Mouse (Mus musculus) lung, embryonic 15.5 days (tissue): ENCODE measurements around the gene Mst1r. TPM values are rescaled to one million over a fixed set of nuclear protein-coding genes. Genes with fewer than 3 reads are reported as not detected.
A peak's percentile ranks its signal among the peaks of the same experiment; 100 is the strongest.

Source experiments
- ATAC-seq: fragments of 200-750 bp; cut with Nextera tagmentation; 2 replicates; pipeline ENCODE4 v1.8.0; 2017; ENCODE audit warnings: moderate number of reproducible peaks, borderline replicate concordance; ENCODE audit not compliant: low FRiP score, low TSS enrichment; ENCODE audit errors: extremely low read depth
- H3K27ac ChIP-seq: fragments of 300-500 bp; sonication (generic); 2 replicates; pipeline ENCODE4 v1.5.1; 2015; ENCODE audit warnings: moderate library complexity, mild to moderate bottlenecking, inconsistent platforms
- H3K27me3 ChIP-seq: fragments of 300-500 bp; sonication (generic); 2 replicates; pipeline ENCODE4 v1.6.1; 2015; ENCODE audit warnings: inconsistent platforms
- H3K36me3 ChIP-seq: fragments of 300-500 bp; sonication (generic); 2 replicates; pipeline ENCODE4 v1.6.1; 2015; ENCODE audit warnings: inconsistent platforms
- H3K4me1 ChIP-seq: fragments of 300-500 bp; sonication (generic); 2 replicates; pipeline ENCODE4 v1.6.1; 2015; ENCODE audit warnings: inconsistent platforms
- H3K4me2 ChIP-seq: fragments of 300-500 bp; sonication (generic); 2 replicates; pipeline ENCODE4 v1.6.1; 2015; ENCODE audit warnings: inconsistent platforms, mild to moderate bottlenecking, moderate library complexity
- H3K4me3 ChIP-seq: fragments of 300-500 bp; sonication (generic); 2 replicates; pipeline ENCODE4 v1.5.1; 2015; ENCODE audit warnings: mild to moderate bottlenecking, inconsistent platforms
- H3K9ac ChIP-seq: fragments of 300-500 bp; sonication (generic); 2 replicates; pipeline ENCODE4 v1.6.1; 2015; ENCODE audit warnings: inconsistent platforms
- H3K9me3 ChIP-seq: fragments of 300-500 bp; sonication (generic); 2 replicates; pipeline ENCODE4 v1.6.1; 2016; ENCODE audit warnings: inconsistent platforms
- WGBS: fragments of 180-500 bp; shearing (Covaris S2); methylation state at CpG from one replicate; pipeline ENCODE4 v1.1.7; 2015; 5-methylcytosine and 5-hydroxymethylcytosine counted together
- polyA plus RNA-seq: library from polyadenylated mRNA; unstranded; fragments of >200 nt; fragmentation: Nextera tagmentation; extraction: Ambion mirVana; gene quantifications from 2 replicates; pipeline ENCODE4 v1.2.1, GENCODE M21; 2015

Mst1r gene
- polyA plus RNA-seq, 1 experiment from 2014 or later: 4.4 TPM

DNA sequence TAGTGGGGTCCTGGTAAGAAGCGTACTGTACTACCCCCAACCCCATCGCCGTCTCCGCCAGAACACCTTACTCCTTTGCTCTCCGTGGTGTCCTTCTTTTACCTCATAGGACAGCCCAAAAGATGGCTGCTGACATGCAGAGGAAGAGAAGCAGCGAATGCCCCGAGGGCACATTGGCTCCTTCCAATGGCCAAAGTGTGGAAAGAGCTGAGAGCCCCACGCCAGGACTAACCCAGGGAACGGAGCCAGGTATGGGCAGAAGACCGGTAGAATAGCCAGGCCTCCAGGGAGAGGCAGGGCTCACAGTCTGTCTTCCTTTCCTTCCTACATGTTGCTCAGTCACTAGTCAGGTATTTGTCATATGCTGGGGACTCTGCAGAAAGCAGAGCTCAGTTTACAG, 8.1 kb upstream of the Mst1r start:
- WGBS: 85% methylated on average over 10 of the region's 10 CpGs
- H3K9ac ChIP-seq: no peak overlapping the region
- H3K4me3 ChIP-seq: no peak overlapping the region
- H3K27ac ChIP-seq: no peak overlapping the region
- no peaks in the 10 kb centered on the region for H3K9me3 ChIP-seq
- H3K27me3 ChIP-seq: peaks cover 12% of the 10 kb centered on the region; the same call in 1 of the 2 replicates
- no peaks in the 10 kb centered on the region for H3K4me1 ChIP-seq
- ATAC-seq: no peak
- no peaks in the 10 kb centered on the region; the same call in 1 of the 2 replicates for H3K36me3 ChIP-seq
- H3K4me2 ChIP-seq: no peak overlapping the region

DNA sequence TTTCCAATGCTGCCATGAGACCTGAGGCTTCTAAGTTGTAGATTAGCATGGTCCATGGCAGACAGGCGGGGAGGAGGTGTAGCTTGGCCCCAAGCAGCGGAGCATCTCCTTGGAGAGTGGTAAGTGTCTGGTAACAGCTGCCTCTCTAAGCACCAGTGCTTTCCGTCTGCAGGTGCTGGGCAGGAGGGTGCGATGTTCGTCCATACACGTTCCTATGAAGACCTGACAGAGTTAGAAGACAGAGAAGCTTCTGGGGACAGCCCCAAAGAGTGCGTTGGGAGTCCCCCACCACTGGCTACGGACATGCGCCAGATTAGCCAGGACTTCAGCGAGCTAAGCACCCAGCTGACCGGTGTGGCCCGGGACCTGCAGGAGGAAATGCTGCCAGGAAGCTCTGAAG, 6.8 kb upstream of the Mst1r start:
- no peak for ATAC-seq
- H3K4me1 ChIP-seq: 0 out of 2 replicates have a peak, but pooled peaks cover under 1% of the 10 kb centered on the region
- H3K4me2 ChIP-seq: no peak overlapping the region
- WGBS: 80% methylated on average over 12 of the region's 12 CpGs
- no peaks in the 10 kb centered on the region for H3K9me3 ChIP-seq
- H3K27ac ChIP-seq: no peak overlapping the region
- no peaks in the 10 kb centered on the region; the same call in 1 of the 2 replicates for H3K36me3 ChIP-seq
- no peak overlapping the region for H3K9ac ChIP-seq
- H3K27me3 ChIP-seq: peaks cover 12% of the 10 kb centered on the region; the same call in 1 of the 2 replicates
- H3K4me3 ChIP-seq: no peak overlapping the region

DNA sequence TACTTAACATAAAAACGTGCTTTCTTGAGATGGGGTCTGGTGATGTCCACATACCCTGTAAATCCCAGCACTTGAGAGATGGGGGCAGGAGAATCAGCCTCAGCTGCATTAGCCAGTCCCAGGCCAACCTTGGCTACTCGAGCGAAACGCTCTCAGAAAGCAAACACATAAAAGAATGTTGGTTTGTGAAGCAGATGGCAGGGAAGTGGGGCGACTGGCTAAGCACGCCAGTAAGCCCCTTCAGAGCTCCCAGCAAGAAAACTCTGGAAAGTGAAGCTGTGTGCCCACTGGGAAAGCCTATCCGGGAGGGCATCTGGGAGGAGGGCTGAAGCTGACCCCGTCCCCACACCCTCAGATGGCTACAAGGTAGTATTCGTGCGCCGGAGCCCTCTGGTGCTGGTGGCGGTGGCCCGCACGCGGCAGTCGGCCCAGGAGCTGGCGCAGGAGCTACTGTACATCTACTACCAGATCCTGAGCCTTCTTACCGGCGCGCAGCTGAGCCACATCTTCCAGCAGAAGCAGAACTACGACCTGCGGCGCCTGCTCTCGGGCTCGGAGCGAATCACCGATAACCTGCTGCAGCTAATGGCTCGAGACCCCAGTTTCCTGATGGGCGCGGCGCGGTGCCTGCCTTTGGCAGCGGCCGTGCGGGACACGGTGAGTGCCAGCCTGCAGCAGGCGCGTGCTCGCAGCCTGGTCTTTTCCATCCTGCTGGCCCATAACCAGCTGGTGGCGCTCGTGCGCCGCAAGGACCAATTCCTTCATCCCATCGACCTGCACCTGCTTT, 5.6 kb upstream of the Mst1r start:
- Histone ChIP-seq H3K4me2 (peak overlapping the region; percentile 59), H3K27ac (no peak overlapping the region), H3K9me3 (no peaks in the 10 kb centered on the region), H3K27me3 (peaks cover 12% of the 10 kb centered on the region; the same call in 1 of the 2 replicates), H3K9ac (peak overlapping the region; percentile 15), H3K4me3 (peak overlapping the region; percentile 27), H3K4me1 (peaks cover 6% of the 10 kb centered on the region), H3K36me3 (no peaks in the 10 kb centered on the region; the same call in 1 of the 2 replicates)
- 0 out of 2 replicates have a peak, but pooled peaks have one; percentile 19 for ATAC-seq
- 9% methylated on average over 44 of the region's 44 CpGs for WGBS

- Histone ChIP-seq H3K9me3 (no peaks in the 10 kb centered on the region), H3K27ac (no peak overlapping the region), H3K4me2 (peak overlapping the region; percentile 59), H3K27me3 (peaks cover 12% of the 10 kb centered on the region; the same call in 1 of the 2 replicates), H3K9ac (no peak overlapping the region), H3K36me3 (no peaks in the 10 kb centered on the region; the same call in 1 of the 2 replicates), H3K4me3 (peak overlapping the region; percentile 27; the same call in 1 of the 2 replicates), H3K4me1 (peaks cover 11% of the 10 kb centered on the region)
- 20% methylated on average over 17 of the region's 17 CpGs for WGBS
- no peak for ATAC-seq
These were observed 5.1 kb upstream of the Mst1r start for GRCm38 (mm10) chr9:107901627-107901914.

DNA sequence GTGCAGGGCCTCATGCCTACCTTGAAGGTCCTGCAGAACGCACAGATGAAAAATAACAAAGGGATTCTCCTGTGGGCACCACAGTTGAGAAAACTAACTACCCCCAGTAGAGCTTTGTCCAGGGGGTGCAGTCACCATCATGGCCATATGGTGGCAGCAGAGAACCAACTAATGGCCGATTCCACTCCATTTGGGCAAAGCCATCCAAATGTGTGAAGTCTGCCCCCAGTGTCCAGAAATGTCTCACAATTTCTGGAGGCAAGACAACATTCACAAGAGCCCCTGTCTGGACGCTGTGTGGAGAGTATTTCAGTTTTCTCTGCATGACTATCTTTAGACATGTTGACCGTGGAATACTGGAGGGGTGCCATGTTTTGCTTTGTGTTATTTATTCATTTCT, 1.9 kb upstream of the Mst1r start:
- 1% methylated on average over 4 of the region's 4 CpGs for WGBS
- Histone ChIP-seq H3K27ac (peak overlapping the region; percentile 47; the same call in 1 of the 2 replicates), H3K4me2 (no peak overlapping the region), H3K27me3 (peaks cover 22% of the 10 kb centered on the region), H3K36me3 (no peaks in the 10 kb centered on the region), H3K9me3 (no peaks in the 10 kb centered on the region), H3K4me3 (no peak overlapping the region), H3K4me1 (peaks cover 37% of the 10 kb centered on the region), H3K9ac (no peak overlapping the region)
- peak; percentile 19; the same call in 1 of the 2 replicates for ATAC-seq

DNA sequence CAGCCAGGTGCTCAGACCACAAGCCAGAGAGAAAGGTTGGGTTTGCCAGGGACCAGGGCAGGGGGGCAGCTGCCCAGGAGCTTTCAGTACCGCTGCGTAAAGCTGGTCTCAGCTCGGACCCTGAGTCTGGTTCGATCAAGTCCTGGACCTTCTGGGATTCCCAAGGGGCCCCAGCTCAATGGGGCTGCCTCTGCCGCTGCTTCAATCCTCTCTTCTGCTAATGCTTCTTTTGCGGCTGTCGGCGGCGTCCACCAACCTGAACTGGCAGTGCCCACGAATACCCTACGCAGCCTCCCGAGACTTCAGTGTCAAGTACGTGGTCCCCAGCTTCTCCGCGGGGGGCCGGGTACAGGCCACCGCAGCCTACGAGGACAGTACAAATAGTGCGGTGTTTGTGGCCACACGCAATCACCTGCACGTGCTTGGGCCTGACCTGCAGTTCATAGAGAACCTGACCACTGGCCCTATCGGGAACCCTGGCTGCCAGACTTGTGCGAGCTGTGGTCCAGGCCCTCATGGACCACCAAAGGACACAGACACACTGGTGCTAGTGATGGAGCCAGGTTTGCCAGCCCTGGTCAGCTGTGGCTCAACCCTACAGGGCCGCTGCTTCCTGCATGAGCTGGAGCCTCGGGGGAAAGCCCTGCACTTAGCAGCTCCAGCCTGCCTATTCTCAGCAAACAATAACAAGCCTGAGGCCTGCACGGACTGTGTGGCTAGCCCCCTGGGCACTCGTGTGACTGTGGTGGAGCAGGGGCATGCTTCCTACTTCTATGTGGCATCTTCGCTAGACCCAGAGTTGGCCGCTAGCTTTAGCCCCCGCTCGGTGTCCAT, 511 bp downstream of the Mst1r start:
- Histone ChIP-seq H3K36me3 (no peaks in the 10 kb centered on the region), H3K4me2 (peak overlapping the region; percentile 87), H3K27me3 (peaks cover 10% of the 10 kb centered on the region), H3K27ac (0 out of 2 replicates have a peak overlapping the region, but pooled peaks have one; percentile 45), H3K9ac (peak overlapping the region; percentile 37), H3K9me3 (no peaks in the 10 kb centered on the region), H3K4me1 (peaks cover 43% of the 10 kb centered on the region), H3K4me3 (peak overlapping the region; percentile 46)
- 45% methylated on average over 31 of the region's 31 CpGs for WGBS
- no peak for ATAC-seq

- H3K4me1 ChIP-seq: peaks cover 43% of the 10 kb centered on the region
- 0 out of 2 replicates have a peak overlapping the region, but pooled peaks have one; percentile 7 for H3K27ac ChIP-seq
- H3K36me3 ChIP-seq: no peaks in the 10 kb centered on the region
- H3K4me3 ChIP-seq: peak overlapping the region; percentile 46
- H3K4me2 ChIP-seq: peak overlapping the region; percentile 87
- no peaks in the 10 kb centered on the region for H3K9me3 ChIP-seq
- no peak for ATAC-seq
- H3K9ac ChIP-seq: peak overlapping the region; percentile 20; the same call in 1 of the 2 replicates
- H3K27me3 ChIP-seq: peaks cover 10% of the 10 kb centered on the region
- WGBS: 53% methylated on average over 14 of the region's 14 CpGs
These were observed 1.1 kb downstream of the Mst1r start for GRCm38 (mm10) chr9:107907801-107908120.

- Histone ChIP-seq H3K9ac (peak overlapping the region; percentile 13; the same call in 1 of the 2 replicates), H3K27me3 (peaks cover 10% of the 10 kb centered on the region), H3K27ac (peak overlapping the region; percentile 45), H3K4me1 (peaks cover 43% of the 10 kb centered on the region), H3K9me3 (no peaks in the 10 kb centered on the region), H3K36me3 (no peaks in the 10 kb centered on the region), H3K4me3 (peak overlapping the region; percentile 46), H3K4me2 (peak overlapping the region; percentile 87)
- no peak for ATAC-seq
- WGBS: 31% methylated on average over 18 of the region's 18 CpGs
These were observed 1.9 kb downstream of the Mst1r start for GRCm38 (mm10) chr9:107908410-107909158.

DNA sequence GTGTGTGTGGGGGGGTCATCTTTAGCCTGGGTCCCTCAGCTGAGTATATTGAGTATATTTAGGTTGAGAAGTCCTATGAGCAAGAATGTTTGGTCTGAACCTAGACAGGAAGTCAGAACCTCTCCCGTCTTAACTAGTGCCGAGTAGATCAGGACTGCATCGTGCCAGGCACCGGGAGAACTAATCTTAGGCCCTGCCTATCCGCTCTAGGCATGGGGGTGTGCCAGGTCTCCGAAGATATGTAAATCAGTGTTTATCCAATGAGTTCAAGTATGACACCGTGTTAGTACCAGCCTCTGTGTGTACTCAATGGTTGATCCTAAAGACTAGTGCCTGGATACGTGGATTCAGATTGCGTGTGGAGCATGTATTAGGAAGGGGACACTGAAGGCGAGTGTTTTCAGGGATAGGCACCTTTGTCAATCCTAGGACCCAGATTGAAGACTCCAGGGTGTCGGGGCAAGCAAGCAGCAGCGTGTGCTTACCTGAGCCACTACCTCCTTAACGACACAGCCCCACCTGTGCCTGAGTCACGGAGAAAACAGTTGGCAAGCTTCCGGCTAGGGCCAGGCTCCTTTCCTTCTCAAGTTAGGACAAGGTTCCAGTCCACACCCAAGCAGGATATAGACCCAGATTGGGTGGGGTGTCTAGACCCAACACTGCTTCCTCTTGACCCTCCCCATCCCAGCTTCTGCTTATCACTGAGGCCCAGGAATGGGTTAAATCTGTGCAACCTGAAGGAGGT, 3.5 kb downstream of the Mst1r start:
- Histone ChIP-seq H3K9me3 (no peaks in the 10 kb centered on the region), H3K27me3 (peaks cover 10% of the 10 kb centered on the region), H3K4me1 (peaks cover 40% of the 10 kb centered on the region), H3K9ac (no peak overlapping the region), H3K36me3 (no peaks in the 10 kb centered on the region), H3K4me2 (0 out of 2 replicates have a peak overlapping the region, but pooled peaks have one; percentile 16), H3K27ac (no peak overlapping the region), H3K4me3 (no peak overlapping the region)
- ATAC-seq: no peak
- 73% methylated on average over 15 of the region's 15 CpGs for WGBS

- Histone ChIP-seq H3K36me3 (no peaks in the 10 kb centered on the region), H3K4me3 (no peak overlapping the region), H3K9ac (no peak overlapping the region), H3K27ac (no peak overlapping the region), H3K27me3 (no peaks in the 10 kb centered on the region), H3K9me3 (no peaks in the 10 kb centered on the region), H3K4me2 (no peak overlapping the region), H3K4me1 (peaks cover 7% of the 10 kb centered on the region; the same call in 1 of the 2 replicates)
- WGBS: 66% methylated on average over 16 of the region's 16 CpGs
- no peak for ATAC-seq
These were observed 8.2 kb downstream of the Mst1r start for GRCm38 (mm10) chr9:107914764-107915420.
